Mouse (Mus musculus): ENCODE results near the gene Hsd17b7. TPM values are rescaled to one million over a fixed set of nuclear protein-coding genes. Genes with fewer than 3 reads are reported as not detected.

The Hsd17b7 gene
- polyA plus RNA-seq (2012), result 0.24 and 0.54 TPM in 2 replicates

GRCm38 (mm10) chr1:169968792-169969515 lies at the start of gene Hsd17b7:
Gene Hsd17b7 (minus strand): TSS chr1:169969241.

GRCm38 (mm10) chr1:169928454-169928971 lies 40.5 kb downstream of the Hsd17b7 start, which contains the start of gene Ccdc190:
Gene Ccdc190 (plus strand): TSS chr1:169928648.

Other genes with a start within 250 kb of the Hsd17b7 start
- not detected in 2 replicates for gene Rgs4, start 221.6 kb downstream of the Hsd17b7 start, polyA plus RNA-seq (2012)
- gene Ccdc190, start 40.6 kb downstream of the Hsd17b7 start, polyA plus RNA-seq (2012), result 0.04 TPM in 1 of 2 replicates, not detected in the other
- gene Ddr2, start 141.5 kb upstream of the Hsd17b7 start, polyA plus RNA-seq (2012), result not detected in 2 replicates
- gene Uap1, start 205.7 kb upstream of the Hsd17b7 start, polyA plus RNA-seq (2012), result 9.9 and 12.8 TPM in 2 replicates
- 2.3 TPM in 2 replicates for gene Uhmk1, start 246.2 kb upstream of the Hsd17b7 start, polyA plus RNA-seq (2012)